8 mouse cellular contexts compared by ENCODE assay signal in the genomic region with DNA sequence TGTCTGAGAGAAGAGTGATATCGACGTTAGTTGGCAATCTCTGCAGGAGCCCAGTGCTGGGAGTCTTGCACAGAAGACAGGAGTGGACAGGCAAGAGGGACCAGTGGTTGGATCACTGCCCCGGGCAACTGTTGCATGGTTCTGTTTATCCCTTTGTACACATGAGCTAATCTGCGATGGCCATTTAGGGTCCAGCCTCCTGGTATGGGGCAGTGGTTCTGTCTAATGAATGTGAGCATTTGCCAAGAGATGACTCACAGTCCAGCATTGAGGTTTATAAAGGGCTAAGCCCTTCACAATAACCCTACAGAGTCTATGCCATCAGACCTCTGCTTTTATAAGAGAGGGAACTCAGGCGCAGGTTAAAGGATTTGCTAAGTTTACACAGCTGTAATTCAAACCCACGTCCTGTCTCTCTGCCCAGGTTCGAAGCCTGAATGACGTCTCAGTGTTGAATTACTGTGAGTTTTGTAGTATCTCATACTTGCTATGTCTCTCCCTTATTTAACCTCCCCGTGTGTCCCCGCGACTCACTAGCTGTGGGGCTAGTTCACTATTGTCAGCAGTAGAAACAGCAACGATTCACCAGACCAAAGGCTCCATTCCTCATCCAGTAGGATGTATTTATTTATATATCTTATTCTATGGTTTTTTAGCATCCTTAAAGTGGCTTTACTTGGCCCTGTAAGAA. TPM values are rescaled to one million over a fixed set of nuclear protein-coding genes. Genes with fewer than 3 reads are reported as not detected.
DNase-seq lines count a peak whose midpoint lies in the region; ATAC-seq and TF ChIP-seq lines count a peak whose summit lies in the region.

No protein-coding gene starts in this region.

- no peaks in the 10 kb centered on the region for H3K36me3 ChIP-seq in forebrain, embryonic 11.5 days (ENCODE audit: control insufficient read depth, insufficient read depth, low read length)
- no peaks in the 10 kb centered on the region for H3K36me3 ChIP-seq in midbrain, embryonic 14.5 days (ENCODE audit: control insufficient read depth, insufficient read depth, low read length)

- H3K4me2 ChIP-seq in forebrain, embryonic 11.5 days (ENCODE audit: low read depth, low read length, severe bottlenecking), result no peak overlapping the region
- peak overlapping the region; percentile 3; the same call in 1 of the 2 replicates for H3K4me2 ChIP-seq in midbrain, embryonic 14.5 days (ENCODE audit: low read length)

- DNase-seq in layer of hippocampus, postnatal 10 days (ENCODE audit: low spot score in 2 of 2), result peak; percentile 36 to 41
- no peak for DNase-seq in layer of hippocampus, postnatal 25 days (ENCODE audit: extremely low spot score in 1 of 2, low spot score in 1 of 2)
- DNase-seq in brain, embryonic 14.5 days (ENCODE audit: low read depth), result peak; percentile 91
- no peak for DNase-seq in forebrain, embryonic 11.5 days (ENCODE audit: low spot score)
- DNase-seq in midbrain, embryonic 14.5 days, result peak; percentile 37
- no peak for DNase-seq in testis, postnatal 10 days (ENCODE audit: low spot score)
- no peak for DNase-seq in left cerebral cortex, postnatal 10 days (ENCODE audit: extremely low spot score in 1 of 2, low spot score in 2 of 2)
- DNase-seq in ovary, postnatal 36 days (ENCODE audit: low spot score), result no peak

- H3K27me3 ChIP-seq in forebrain, embryonic 11.5 days (ENCODE audit: control insufficient read depth, insufficient read depth, low read length), result no peaks in the 10 kb centered on the region
- H3K27me3 ChIP-seq in midbrain, embryonic 14.5 days (ENCODE audit: control insufficient read depth, insufficient read depth, low read length), result no peaks in the 10 kb centered on the region

- no peaks in the 10 kb centered on the region for H3K9me3 ChIP-seq in forebrain, embryonic 11.5 days (ENCODE audit: control insufficient read depth, low read length)
- no peaks in the 10 kb centered on the region for H3K9me3 ChIP-seq in midbrain, embryonic 14.5 days (ENCODE audit: control insufficient read depth, low read length)

- peak; percentile 59; the same call in 1 of the 2 replicates for ATAC-seq in forebrain, embryonic 11.5 days (replicated peaks; ENCODE audit: low FRiP score)
- peak; percentile 46; the same call in 1 of the 2 replicates for ATAC-seq in midbrain, embryonic 14.5 days (ENCODE audit: low FRiP score, low TSS enrichment)

- peak overlapping the region; percentile 65; the same call in 1 of the 2 replicates for H3K27ac ChIP-seq in forebrain, embryonic 11.5 days (ENCODE audit: low read depth, low read length)
- peak overlapping the region; percentile 74 for H3K27ac ChIP-seq in midbrain, embryonic 14.5 days (replicated peaks; ENCODE audit: low read depth, low read length)

- no peak for TF ChIP-seq POLR2A in brain, embryonic 14.5 days (IDR thresholded peaks at IDR 0.05; ENCODE audit: borderline replicate concordance, extremely low read depth, insufficient read depth, insufficient read length, poor library complexity, severe bottlenecking)

- intact Hi-C loops in left cerebral cortex, postnatal 10 days (cut with DNase I), result loop anchor here (5.0 to 10.0 kb wide), 3 partner anchors 35 to 357 kb away; no protein-coding TSS in a partner anchor

- peaks cover 4% of the 10 kb centered on the region; the same call in 1 of the 2 replicates for H3K4me1 ChIP-seq in forebrain, embryonic 11.5 days (replicated peaks; ENCODE audit: control insufficient read depth, insufficient read depth, low read length)
- peaks cover 12% of the 10 kb centered on the region; the same call in 1 of the 2 replicates for H3K4me1 ChIP-seq in midbrain, embryonic 14.5 days (ENCODE audit: control insufficient read depth, insufficient read depth, low read length)

- 56% methylated on average over 12 of the region's 12 CpGs for WGBS in forebrain, embryonic 11.5 days
- WGBS in midbrain, embryonic 14.5 days, result 49% methylated on average over 12 of the region's 12 CpGs

- H3K4me3 ChIP-seq in forebrain, embryonic 11.5 days (ENCODE audit: low read depth, low read length), result no peak overlapping the region
- H3K4me3 ChIP-seq in midbrain, embryonic 14.5 days (replicated peaks; ENCODE audit: low read depth, low read length), result no peak overlapping the region

- no peak overlapping the region for H3K9ac ChIP-seq in forebrain, embryonic 11.5 days (ENCODE audit: low read length)
- H3K9ac ChIP-seq in midbrain, embryonic 14.5 days (replicated peaks; ENCODE audit: low read length), result peak overlapping the region; percentile 6; the same call in 1 of the 2 replicates

- TF ChIP-seq CTCF in brain, embryonic 14.5 days (IDR thresholded peaks at IDR 0.05; ENCODE audit: borderline replicate concordance, extremely low read depth, insufficient read depth, insufficient read length), result no peak

RNA-seq across cellular contexts. Expression of a gene that starts 37.4 kb away (rescaled TPM):
- total RNA-seq in layer of hippocampus, postnatal 10 days (2021), result 10 to 100 TPM; 77.2 to 78.4 TPM
- 100 to 1,000 TPM; 102 to 109 TPM for total RNA-seq in layer of hippocampus, postnatal 25 days (2021)
- 31.8 and 38.1 TPM in 2 replicates for polyA plus RNA-seq in brain, embryonic 14.5 days (2012; rRNA removed)
- 13.6 and 14.7 TPM in 2 replicates for polyA plus RNA-seq in forebrain, embryonic 11.5 days (2014; fragmentation: Nextera tagmentation; extraction: Ambion mirVana)
- 30.5 and 31.3 TPM in 2 replicates for polyA plus RNA-seq in midbrain, embryonic 14.5 days (2014; fragmentation: Nextera tagmentation; extraction: Ambion mirVana)
- total RNA-seq in left cerebral cortex, postnatal 10 days (2021), result 10 to 100 TPM; 77.1 to 80.7 TPM

Comparison
In these comparisons a context has a peak if more than half of its experiments do, and no peak if none do; other contexts are left out.
1. DNase-seq: peak in layer of hippocampus, postnatal 10 days (2 of 2), brain, embryonic 14.5 days (single experiment) and midbrain, embryonic 14.5 days (single experiment); none in layer of hippocampus, postnatal 25 days (0 of 2), forebrain, embryonic 11.5 days (single experiment), testis, postnatal 10 days (single experiment), left cerebral cortex, postnatal 10 days (0 of 2) and ovary, postnatal 36 days (single experiment).